Mouse (Mus musculus) heart, postnatal 0 days (tissue): ENCODE data around the gene Kcnj8.

ENCODE experiments used
- CTCF ChIP-seq: IDR thresholded peaks from 2 replicates; pipeline ENCODE4 v1.5.1; 2016; ENCODE audit warnings: antibody characterized with exemption, control low read depth, low read depth
- EP300 ChIP-seq: IDR thresholded peaks from 2 replicates; pipeline ENCODE4 v1.6.1; 2016; ENCODE audit warnings: antibody characterized with exemption, low read depth

DNA sequence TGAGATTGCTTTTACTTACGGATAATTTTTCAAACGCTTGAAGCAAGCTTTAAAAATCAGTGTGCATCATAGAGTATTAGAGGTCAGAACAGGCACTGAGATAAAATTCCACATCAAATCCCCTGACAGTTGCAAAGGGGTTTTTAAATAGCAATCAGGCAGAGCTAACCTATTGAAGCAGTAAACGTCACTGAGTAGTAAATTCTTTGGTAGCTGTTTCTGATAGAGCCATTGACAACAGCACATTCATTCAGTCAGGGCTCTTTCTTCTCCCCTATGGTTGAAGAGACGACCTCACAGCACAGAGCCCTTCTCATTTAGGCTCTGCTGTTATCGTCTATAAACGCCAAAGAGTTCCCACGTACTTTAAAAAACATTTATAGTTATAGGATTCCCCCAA is 35.7 kb upstream of the Kcnj8 start:
- TF ChIP-seq CTCF (no peak), EP300 (no peak)
